Mouse (Mus musculus) gastrocnemius, postnatal 10 days (tissue): Measurements from ENCODE around the gene Camta1. TPM values are rescaled to one million over a fixed set of nuclear protein-coding genes. Genes with fewer than 3 reads are reported as not detected.
"Not testable (repeated sequence)": the region's sequence is repeated elsewhere in the genome, so short reads cannot be mapped to it uniquely, and the experiment has no call there.

ENCODE experiments used
- DNase-seq: peaks from one replicate; pipeline ENCODE4 v3.0.0; 2021; ENCODE audit warnings: mixed read lengths
- total RNA-seq, 2 experiments: library from RNA; stranded (reverse); gene quantifications; 2 replicates each; pipeline ENCODE4 v1.2.3; 2021

Gene Camta1
- total RNA-seq, 2 experiments from 2014 or later = 71.6 to 82.8 TPM

DNA sequence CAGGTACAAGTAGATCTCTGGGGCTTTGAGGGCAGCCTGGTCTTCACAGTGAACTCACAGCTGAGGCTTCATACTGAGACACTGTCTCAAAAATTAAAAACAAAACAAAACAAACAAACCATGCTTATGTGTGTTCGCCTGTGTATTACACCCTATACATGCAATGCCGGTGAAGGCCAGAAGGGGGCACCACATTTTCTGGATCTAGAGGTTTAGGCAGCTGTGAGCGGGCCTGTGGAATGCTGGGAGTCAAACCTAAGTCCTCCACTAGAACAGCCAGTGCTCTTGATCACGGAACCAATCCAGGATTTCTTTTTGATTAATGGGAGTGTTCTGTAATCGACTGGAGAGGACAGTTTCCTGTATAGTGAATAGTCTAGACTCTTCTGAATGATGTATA lies 935.8 kb downstream of the Camta1 start:
- DNase-seq = no peak

DNA sequence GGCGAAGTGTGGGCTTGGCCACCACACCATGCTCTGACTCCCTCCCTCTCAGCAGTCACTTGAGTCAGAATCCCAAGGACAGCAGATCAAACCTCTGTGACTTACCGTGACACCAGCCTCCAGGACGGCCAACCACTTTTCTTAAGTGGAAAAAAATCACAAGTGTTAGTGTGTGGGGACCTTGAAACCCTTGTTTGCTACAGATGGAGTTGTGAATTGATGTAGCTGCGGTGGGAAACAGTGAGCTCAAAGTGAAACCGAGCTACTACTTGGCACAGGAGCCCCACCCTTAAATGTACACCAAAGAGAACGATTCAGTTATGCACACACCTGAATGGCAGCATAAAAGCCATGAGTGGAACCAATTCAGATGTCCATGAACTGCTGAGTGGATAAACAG lies 936.7 kb downstream of the Camta1 start:
- no peak for DNase-seq

DNA sequence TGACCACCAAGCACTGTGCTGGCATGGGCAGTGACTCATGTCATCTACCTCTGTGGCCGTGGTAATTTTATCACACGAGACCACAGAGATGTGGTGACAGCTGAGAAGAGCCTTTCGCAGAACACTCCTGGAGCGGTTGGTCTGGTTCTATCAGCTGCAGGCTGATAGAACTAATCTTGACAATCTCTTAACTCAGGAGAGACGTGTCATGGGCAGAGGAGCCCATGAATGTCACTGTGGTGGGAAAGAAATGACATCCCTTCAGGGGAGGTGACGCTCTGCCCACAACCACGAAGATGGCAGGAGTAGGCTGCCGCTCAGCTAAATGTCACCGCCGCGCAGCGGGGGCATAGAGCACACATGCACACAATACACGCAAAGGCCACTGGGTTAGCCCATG lies 937.4 kb downstream of the Camta1 start:
- DNase-seq = no peak

DNA sequence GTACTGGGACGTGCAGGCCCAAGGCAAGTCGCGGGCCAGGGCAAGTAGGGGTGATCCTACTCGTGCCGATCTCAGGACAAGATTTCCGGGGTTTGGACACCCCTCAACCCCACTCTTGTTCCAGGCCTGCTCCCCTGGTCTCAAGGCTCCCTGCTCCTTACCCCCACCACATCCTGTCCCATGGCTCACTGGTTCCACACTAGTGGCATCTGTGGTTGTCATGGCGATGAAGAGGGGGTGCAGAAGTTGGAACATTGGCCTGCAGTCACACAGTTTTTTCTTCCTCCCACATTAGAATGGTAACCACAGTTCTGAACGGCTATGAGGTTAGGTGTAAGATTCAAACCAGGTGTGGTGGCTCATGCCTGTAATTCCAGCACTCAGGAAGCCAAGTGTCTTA lies 940.5 kb downstream of the Camta1 start:
- no peak for DNase-seq

DNA sequence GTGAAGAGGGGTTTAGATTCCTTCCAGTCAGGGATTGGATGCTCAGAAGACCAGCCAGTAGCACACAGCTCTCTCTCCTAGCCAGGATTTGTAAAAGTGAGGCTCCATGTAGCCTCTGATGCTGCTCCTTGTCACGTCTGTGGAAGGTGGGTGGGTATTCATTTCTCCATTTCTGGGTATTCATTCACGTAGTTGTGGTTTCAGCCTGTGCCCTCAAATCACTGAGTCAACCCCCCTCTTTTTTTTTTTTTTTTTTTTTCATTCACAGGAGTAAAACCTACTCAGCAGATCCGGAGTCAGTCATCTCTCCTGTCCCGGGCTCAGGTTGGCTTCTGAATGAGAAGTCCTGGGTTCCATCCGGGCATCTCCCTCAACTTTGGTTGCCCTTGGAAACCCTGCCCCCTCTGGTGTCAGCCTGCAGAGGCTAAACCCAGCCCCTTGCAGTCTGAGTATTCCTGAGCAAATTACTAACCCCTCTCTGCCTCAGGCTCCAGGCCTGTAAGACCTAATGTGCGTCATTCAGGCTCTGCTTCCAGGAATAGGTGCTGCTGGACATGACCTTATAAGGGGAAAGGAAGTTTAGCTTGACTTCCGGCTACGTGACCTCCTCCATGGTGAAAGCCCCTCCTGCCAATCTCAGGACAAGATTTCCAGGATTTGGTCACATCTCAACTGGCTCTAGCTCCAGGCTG lies 944.2 kb downstream of the Camta1 start:
- no peak for DNase-seq

DNA sequence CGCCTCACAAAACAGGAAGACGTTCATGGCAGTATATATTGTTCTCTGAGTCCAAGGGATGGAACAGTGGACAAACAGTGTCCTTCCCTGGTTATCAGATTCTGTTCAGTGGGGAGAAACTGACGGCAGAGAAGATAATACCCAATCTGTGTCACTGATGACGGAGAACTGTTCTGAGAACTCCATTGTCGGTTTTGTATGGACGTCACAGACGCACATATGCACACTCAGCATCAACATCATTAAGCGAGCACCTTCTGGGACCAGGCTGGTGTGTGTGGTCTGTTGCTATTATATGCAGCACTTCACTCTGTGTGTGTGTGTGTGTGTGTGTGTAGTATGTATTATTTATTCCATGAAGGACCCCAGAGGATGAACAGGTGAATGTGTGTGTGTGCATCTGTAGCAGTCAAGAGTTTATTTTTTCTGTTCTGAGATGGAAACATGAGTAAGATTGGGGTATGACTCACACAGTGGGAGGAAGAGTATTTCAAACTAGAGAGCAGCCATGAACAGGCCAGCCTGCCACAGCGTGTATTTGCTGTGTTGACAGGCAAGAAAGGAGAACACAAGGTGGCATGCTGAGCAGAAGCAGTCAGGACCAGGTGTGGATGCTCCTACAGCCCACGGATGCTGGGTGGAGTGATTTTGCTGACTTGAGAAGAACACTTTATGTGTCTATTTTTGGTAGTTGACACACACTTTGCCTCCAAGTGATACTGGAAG lies 946.3 kb downstream of the Camta1 start:
- no peak for DNase-seq

DNA sequence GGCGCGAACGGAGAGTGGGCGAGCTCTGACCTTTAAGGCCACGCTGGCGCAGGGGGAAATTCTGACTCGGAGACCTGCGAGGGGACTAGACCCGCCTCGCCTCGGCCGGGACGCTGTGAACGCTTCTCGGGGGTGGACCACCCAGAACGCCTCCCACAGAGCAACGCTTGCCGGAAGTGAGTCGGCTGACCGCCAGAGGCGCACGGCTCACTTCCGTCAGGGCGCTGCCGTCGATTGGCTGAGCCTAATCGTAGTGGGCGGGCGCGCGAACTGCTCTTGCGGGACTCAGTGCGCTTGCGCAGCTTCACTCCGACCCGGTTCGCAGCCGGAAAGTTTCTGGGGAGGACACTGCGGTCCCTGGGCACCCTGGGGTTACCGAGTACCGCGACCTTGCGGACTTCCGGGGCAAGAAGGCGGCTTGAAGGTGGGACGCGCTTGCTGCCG lies 947.4 kb downstream of the Camta1 start, which contains the start of the genes Park7 and Tnfrsf9:
TSS of gene Park7 (minus strand) at position 148 of the 444 bp plus-strand sequence.
TSS of gene Tnfrsf9 (plus strand) at position 273 of the 444 bp plus-strand sequence.
- DNase-seq = peak; percentile 98

DNA sequence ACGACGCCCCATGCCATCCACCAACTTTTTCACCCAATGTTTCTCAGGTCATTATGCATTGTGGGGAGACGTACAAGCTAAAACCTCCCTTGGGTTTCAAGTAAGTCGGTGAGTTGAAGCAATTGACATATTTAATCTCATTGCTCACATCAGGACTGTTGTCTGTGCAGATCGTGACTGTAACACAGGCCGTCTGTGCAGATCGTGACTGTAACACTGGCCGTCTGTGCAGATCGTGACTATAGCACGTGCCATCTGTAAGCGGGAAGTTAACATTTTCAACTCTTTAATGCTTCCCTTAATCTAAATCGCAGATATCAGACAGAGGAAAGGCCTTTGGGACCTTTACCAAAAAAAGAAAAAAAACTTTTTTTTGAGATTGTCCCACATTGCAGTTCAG lies 947.9 kb downstream of the Camta1 start:
- DNase-seq = no peak

DNA sequence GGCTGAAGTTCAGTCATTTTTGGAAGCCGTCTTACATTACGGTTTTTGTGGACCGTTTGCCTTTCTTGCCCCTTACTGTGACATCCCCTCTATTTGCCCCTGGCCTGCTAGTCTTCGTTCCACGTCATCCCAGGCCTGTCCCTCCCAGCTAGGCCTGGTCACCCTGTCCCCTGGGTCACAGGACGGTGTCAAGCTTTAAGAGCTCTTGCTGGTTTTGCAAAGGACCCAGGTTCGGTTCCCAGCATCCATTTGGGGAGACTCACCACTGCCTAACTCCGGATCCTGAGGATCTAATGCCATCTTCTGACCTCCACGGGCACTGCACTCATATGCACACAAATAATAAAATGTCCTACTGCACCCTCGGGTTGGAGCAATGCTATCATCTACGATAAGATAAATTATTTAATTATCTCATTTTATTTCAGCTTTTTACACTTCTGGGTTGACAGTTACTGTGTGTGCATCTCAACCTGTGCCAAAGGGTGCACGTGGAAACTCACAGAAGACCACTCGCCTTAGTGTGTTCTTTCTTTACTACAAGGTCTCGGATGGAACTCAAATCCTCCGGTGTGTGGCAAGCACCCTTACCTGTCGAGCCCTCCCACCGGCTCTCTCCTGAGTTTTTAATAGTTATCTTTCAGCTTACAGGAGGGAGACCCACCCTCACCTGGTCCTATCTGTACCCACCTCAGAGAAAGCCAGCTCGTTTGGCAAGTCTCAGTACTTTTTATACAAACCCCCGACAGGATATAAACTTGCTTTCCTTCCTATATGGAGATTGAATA lies 951.3 kb downstream of the Camta1 start:
- no peak for DNase-seq

DNA sequence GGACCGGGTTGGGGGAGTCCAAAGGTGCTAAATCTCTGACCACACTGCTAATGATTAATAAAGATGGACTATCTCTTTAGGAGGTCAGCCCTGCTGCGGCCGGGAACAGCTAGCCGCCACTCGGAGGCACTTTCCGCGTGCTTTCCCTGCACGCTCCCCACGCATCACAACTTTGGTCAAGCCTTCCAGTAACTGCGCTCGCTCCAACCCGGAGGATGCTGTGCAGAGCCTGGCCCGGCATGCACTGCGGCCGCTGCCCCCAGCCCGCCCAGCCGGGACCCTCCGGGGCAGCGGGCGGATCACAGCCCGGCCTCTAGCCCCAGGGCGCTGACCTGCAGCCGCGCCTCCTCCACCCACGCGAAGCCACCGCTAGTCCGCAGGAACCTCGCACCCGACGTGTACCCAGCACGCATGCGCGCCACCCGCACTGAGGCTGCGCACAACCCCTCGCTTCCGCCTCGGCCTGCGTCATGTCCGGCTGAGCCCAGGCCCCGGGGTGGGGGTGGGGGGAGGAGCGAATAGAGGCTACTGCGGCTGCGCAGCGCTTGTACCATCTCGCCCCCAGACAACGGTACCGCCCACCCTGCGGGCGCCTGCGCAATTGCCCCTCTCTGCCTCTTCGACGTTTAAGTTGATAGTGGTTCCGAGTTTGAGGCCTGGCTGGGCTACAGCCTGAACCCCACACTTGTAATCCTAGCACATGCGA lies 952.1 kb downstream of the Camta1 start:
- peak; percentile 99 for DNase-seq

DNA sequence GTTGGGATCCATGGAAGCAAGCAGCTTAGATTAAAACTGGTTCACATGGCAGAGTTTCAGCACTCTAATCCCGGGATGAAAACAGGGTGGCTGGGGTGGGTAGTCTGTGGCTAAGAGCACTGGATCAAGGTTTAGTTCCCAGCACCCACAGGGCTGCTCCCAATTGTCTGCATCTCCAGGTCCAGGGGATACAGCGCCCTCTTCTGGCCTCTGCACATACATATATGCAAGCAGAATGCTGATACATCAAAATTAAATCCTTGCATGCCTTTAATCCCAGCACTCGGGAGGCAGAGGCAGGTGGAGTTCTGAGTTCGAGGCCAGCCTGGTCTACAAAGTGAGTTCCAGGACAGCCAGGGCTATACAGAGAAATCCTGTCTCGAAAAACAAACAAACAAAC lies 953.2 kb downstream of the Camta1 start:
- not testable (repeated sequence) for DNase-seq

DNA sequence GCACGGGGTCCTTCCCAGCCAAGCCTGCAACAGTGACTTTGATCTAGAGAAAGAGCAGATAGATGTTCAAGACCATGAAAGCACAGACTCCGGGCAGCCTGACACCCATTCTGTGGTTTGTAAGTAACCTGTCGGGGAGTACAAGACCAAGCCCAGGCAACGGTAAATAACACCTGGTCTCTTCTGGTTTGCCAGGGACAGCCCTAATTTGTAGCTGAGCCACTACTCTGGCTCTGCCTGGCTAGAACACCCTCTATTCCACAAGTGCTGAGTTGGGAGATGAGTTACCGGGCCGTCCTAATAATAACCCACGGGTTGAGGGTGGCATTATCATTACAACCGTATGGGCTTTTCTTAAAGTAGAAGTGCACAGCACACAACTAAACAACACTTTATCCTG lies 954.6 kb downstream of the Camta1 start:
- no peak for DNase-seq

DNA sequence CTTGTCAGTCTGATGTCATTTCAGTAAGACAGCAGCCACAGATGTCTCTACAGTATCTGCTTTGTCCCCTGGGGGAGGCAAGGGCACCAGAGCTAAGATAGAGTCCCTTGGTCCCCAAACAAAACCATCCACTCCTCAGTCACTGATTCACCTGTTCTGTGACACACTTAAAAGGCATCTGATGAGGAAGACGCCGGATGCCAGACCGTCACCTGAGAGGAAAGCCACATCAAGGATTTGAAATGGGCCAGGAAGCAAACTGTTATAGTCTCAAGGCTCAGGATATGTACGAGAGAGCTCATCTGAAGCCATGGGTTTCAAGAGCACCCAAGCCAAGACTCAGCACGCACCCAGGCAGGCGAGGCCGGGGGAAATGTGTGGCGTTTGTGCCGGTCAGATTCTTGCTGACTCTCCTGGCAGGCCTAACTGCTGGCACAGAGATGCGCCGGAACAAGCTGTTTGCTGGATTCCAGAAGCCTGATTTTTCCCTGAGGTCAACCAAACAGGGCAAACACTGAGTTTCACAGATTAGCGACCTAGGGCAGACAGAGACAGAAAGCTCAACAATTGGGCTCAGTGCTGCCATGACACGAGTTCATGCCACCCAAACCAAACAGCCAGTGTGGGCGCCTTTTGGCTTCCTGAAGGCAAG lies 958.5 kb downstream of the Camta1 start:
- peak; percentile 28 for DNase-seq

DNA sequence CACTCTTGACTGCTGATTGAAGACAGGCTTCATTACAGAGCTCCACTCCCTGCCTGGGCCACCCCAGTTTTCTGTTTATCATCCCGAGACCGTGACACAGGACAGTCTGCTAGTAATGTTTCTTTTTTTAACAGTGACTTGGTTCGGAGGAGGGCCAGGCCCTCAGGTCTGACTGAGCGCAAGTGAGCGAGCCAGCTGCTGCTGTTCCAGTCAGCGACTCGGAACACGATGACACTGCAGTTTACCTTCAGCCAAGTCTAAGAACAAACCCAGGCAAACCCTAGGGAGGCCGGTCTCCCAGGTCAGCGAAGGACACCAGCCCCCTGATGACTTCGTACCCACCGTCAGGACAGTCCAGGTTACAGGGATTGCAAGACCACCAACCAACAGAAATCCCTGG lies 959.6 kb downstream of the Camta1 start:
- DNase-seq = peak; percentile 42

DNA sequence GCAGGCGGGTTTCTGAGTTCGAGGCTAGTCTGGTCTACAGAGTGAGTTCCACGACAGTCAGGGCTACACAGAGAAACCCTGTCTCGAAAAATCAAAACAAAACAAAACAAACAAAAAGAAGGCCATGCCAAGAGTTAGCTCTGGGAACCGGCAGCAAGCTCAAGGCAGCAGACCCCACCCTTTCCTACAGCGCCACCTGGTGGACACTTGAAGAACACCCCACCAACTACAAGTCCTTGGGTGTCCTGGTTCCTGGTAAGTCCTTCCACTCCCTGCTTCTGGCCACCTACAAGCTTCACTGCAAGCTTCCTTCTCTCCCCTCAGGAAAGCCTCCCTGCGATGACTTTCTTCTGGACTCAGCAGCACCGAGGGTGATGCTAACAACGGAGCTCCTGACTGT lies 960.0 kb downstream of the Camta1 start:
- DNase-seq = peak; percentile 87

DNA sequence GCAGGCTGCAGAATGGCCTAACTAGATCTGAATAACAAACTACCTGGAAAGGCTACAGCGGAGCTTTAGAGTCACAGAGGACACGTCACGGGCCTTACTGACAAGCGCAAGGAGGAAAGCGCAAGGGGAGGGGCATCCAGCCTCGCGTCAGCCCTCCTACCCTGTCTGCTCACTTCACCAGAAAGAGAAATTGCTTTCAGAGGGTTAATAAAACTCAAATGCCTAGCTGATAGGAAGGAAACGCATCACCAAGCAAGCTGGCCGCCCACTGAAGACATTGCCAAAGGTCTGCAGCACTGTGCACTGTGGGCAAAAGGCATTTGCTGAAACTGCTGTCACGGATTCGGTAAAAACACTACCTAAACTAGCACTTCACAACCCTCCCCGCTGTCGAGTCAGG lies 961.2 kb downstream of the Camta1 start:
- DNase-seq = no peak

DNA sequence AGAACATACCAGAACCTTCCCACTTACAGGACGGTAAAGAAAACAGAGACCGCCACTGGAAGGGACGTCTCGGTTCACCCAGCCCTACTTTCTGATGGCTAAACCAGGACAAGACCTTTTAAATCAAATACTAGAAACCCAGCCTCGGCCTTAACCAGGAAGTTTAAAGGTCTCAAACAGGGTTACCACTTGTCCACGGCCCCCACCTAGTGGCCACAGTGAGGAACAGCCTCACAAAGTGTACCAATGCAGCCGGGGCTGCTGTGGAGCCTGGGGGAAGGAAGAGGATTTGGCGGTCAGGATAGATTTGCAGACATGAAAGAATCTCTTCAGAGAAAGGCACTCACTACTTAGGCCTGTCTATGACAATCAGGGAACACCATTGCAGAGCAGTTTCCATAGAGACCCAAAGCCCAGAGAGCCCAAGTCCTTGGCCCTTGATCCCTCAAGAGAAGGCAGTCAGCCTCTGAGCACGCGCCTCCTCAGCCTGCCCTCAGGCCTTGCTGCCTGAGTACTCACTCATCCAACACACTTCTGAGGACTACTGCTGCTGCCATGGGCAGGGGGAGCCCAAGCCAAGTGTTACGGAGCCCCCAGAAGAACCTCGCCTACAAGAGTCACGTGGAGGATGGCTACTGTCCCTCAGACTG lies 962.8 kb downstream of the Camta1 start:
- DNase-seq = peak; percentile 81

DNA sequence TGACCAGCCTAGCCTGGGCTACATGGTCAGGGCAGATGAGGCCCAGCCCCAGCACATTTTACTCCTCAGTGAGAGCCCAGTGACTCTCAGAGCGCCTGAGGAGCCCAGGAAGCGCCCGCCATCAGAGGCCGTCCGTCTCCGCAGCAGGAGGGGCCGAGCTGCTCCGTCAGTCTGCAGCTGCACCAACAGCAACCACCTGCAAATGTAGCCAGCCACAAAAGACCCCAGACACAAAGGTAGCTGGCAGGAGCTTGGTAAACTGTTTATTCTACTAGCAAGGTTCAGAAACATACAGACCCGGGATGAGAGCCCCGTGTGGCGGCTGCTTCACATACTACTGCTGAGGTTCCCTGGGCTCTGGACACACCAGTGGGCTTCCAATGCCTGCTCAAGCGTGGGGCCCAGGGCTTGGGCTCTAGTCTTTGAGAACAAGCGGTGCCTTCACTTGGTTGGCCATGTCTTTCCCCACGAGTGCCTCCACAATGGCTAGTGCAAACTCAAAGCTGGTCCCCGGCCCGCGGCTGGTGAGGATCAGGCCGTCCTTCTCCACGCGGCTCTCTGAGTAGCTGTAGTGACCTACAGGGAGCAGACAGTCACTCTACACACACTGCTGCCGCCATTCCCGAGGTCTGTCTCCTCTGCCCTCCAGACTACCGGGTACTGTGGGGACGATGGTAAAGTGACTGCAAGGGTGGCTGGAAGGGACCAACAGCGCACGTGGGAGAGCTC lies 964.6 kb downstream of the Camta1 start:
- no peak for DNase-seq

DNA sequence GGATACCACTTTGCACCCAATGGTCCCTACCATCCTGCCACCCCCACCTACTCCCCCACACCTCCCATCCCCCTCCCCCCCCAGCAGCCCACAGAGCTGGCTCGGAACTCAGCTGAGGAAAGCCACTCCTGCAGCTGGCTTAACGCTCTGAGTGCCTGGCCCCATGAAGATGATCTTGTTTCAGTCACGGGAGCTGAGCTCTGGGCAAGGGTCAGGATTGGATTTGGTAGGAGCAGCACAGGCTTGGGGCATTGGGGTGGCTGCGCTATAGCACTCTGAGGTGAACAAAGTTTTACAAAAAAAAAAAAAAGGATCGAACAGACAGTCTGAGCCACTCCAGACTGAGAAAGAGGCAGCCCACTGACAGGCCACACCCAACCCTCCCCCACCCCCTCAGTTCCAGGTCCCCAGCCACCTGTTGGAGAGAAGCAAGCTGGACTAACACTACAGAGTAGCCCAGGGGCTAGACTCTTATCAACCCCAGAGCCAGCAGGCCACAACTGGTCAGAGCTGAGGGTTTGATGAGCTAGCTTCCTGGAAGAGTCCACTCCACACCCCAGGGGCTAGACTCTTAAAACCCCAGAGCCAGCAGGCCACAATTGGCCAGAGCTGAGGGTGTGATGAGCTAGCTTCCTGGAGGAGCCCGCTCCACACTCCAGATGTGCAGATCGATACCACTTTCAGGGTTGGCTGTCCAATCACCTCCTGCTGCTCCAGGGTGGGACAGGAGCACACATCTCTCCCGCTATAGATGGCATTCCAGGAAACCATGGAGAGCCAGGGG lies 966.8 kb downstream of the Camta1 start:
- no peak for DNase-seq

DNA sequence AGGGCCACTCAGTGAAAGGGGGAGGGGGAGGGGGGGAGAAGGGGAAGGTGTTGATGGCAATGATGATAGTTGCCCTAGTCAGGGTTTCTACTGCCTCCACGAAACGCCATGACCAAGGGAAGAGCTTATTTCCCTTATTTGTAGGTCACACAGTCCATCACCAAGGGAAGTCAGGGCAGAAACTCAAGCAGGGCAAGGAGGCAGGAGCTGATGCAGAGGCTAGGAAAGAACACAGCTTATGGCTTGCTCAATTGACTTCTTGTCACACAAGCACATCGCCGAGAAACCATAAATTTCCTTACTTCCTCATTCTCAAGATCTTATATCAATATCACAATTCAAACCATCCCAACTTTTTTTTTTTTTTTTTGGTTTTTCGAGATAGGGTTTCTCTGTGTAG lies 970.4 kb downstream of the Camta1 start:
- DNase-seq = no peak
